Mouse (Mus musculus) liver, embryonic 11.5 days (tissue): ENCODE data around the gene Clpp. TPM values are rescaled to one million over a fixed set of nuclear protein-coding genes. Genes with fewer than 3 reads are reported as not detected.

Experiments
- ATAC-seq: fragments of 200-750 bp; cut with Nextera tagmentation; replicated peaks from 2 replicates; pipeline ENCODE4 v1.8.0; 2017; ENCODE audit warnings: moderate number of reproducible peaks, mild to moderate bottlenecking, moderate TSS enrichment, moderate library complexity; ENCODE audit not compliant: low FRiP score
- DNase-seq: peaks from one replicate; pipeline ENCODE4 v3.0.0-alpha.2; 2017; ENCODE audit warnings: low spot score
- H3K27ac ChIP-seq: fragments of 300-500 bp; sonication (generic); 2 replicates; pipeline ENCODE4 v1.5.1; 2014; ENCODE audit warnings: mild to moderate bottlenecking, low read depth, low read length, control low read depth
- H3K27me3 ChIP-seq: fragments of 300-500 bp; sonication (generic); replicated peaks from 2 replicates; pipeline ENCODE4 v1.6.1; 2014; ENCODE audit warnings: low read length, mixed read lengths; ENCODE audit not compliant: control insufficient read depth, insufficient read depth
- H3K36me3 ChIP-seq: fragments of 300-500 bp; sonication (generic); 2 replicates; pipeline ENCODE4 v1.6.1; 2014; ENCODE audit warnings: mild to moderate bottlenecking, low read length, moderate library complexity, mixed read lengths; ENCODE audit not compliant: control insufficient read depth, insufficient read depth
- H3K4me1 ChIP-seq: fragments of 300-500 bp; sonication (generic); replicated peaks from 2 replicates; pipeline ENCODE4 v1.6.1; 2014; ENCODE audit warnings: low read length, mixed read lengths; ENCODE audit not compliant: control insufficient read depth, insufficient read depth
- H3K4me2 ChIP-seq: fragments of 300-500 bp; sonication (generic); 2 replicates; pipeline ENCODE4 v1.6.1; 2014; ENCODE audit warnings: mild to moderate bottlenecking, control low read depth, moderate library complexity
- H3K4me3 ChIP-seq: fragments of 300-500 bp; sonication (generic); 2 replicates; pipeline ENCODE4 v1.5.1; 2014; ENCODE audit warnings: low read depth, low read length, control low read depth
- H3K9ac ChIP-seq: fragments of 300-500 bp; sonication (generic); 2 replicates; pipeline ENCODE4 v1.6.1; 2014; ENCODE audit warnings: low read depth, low read length, control low read depth
- H3K9me3 ChIP-seq: fragments of 300-500 bp; sonication (generic); 2 replicates; pipeline ENCODE4 v1.6.1; 2016; ENCODE audit warnings: low read length, inconsistent platforms, mixed read lengths; ENCODE audit not compliant: control insufficient read depth
- WGBS: fragments of 180-500 bp; shearing (Covaris S2); extraction: QIAGEN DNeasy Blood & Tissue Kit; methylation state at CpG from one replicate; pipeline ENCODE4 v1.1.7; 2014; 5-methylcytosine and 5-hydroxymethylcytosine counted together
- polyA plus RNA-seq: library from polyadenylated mRNA; unstranded; fragments of >200 nt; fragmentation: Nextera tagmentation; extraction: Ambion mirVana; gene quantifications from 2 replicates; pipeline ENCODE4 v1.2.1, GENCODE M21; 2014

The Clpp gene
- polyA plus RNA-seq, 1 experiment from 2014 or later: 181 TPM

DNA sequence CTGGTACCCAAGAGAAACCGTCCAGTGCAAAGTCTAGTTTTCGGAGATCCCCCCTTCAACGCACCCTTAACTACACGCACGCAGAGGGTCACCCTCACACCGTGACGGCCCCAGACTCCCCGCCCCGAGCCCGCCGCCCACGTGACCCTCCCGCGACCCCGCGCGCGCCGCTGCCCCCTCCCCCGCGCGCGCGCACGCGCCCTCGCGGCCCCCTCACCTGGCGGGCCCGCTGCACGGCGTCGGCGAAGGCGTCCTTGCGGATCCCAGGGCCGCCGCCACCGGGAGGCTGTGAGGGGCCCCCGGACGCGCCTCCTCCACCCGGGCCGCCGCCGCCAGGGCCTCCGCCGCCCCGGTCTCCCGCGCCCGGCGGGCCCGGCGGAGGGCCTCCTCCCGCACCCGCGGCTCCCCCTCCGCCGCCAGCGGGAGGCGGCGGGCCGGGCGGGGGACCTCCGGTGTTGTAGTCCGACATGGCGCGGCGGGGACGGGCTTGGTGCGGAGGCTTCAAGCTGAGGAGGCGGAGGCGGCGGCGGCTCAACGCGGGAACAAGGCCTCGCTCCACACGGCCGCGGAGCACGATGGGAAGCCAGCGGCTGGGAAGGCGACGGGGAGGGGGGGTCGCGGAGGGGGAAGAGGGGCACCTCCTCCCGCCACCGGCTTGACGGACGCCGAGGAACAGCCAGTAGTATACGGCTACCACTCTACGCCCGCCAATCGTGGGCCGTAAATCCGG, 41.0 kb downstream of the Clpp start, which contains the start of gene Khsrp:
Gene Khsrp (minus strand): TSS at position 592 of the 730 bp plus-strand sequence.
- Histone ChIP-seq H3K4me3 (peak within 1 kb of the TSS; percentile 99), H3K4me2 (peak within 1 kb of the TSS; percentile 96), H3K36me3 (peaks cover 26% of the 10 kb centered on the region), H3K4me1 (peaks cover 21% of the 10 kb centered on the region), H3K27me3 (no peaks in the 10 kb centered on the region), H3K27ac (peak within 1 kb of the TSS; percentile 98), H3K9ac (peak within 1 kb of the TSS; percentile 100), H3K9me3 (no peaks in the 10 kb centered on the region)
- no peak for ATAC-seq
- WGBS: under 1% methylated on average over 93 of the region's 99 CpGs
- DNase-seq: peak; percentile 64

GRCm38 (mm10) chr17:57031661-57032420, 41.7 kb downstream of the Clpp start:
- Histone ChIP-seq H3K27ac (peak overlapping the region; percentile 98), H3K27me3 (no peaks in the 10 kb centered on the region), H3K4me2 (peak overlapping the region; percentile 78), H3K4me3 (peak overlapping the region; percentile 99), H3K9ac (peak overlapping the region; percentile 70), H3K4me1 (peaks cover 21% of the 10 kb centered on the region), H3K9me3 (no peaks in the 10 kb centered on the region), H3K36me3 (peaks cover 19% of the 10 kb centered on the region)
- under 1% methylated on average over 38 of the region's 38 CpGs for WGBS
- ATAC-seq: peak; percentile 91
- DNase-seq: peak; percentile 96

DNA sequence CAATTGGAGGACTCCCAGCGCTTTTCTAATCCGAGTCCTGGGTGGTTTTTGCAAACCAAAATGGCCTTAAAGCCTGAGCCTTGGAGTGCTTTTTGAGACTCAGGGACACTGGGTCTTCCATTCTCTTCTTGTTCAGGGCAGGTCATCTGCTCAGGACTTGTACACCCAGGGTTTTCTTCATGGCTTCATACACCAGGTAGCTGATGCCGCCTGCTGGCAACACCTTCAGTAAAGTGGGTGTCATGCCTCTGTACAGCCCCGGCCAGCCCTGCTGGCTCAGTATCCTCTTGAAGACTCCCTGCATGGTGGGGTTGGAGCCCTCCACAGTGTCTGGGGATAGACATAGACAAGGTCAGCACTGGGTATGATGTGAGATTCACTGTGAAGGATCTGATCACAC, 42.7 kb downstream of the Clpp start:
- H3K36me3 ChIP-seq: peaks cover 11% of the 10 kb centered on the region
- H3K4me2 ChIP-seq: peak overlapping the region; percentile 78
- no peaks in the 10 kb centered on the region; the same call in 1 of the 2 replicates for H3K27me3 ChIP-seq
- no peak overlapping the region for H3K4me3 ChIP-seq
- ATAC-seq (no peak), DNase-seq (no peak)
- H3K4me1 ChIP-seq: peaks cover 14% of the 10 kb centered on the region
- no peak overlapping the region; the same call in 1 of the 2 replicates for H3K9ac ChIP-seq
- no peaks in the 10 kb centered on the region for H3K9me3 ChIP-seq
- no peak overlapping the region for H3K27ac ChIP-seq
- WGBS: 85% methylated on average over 4 of the region's 4 CpGs

DNA sequence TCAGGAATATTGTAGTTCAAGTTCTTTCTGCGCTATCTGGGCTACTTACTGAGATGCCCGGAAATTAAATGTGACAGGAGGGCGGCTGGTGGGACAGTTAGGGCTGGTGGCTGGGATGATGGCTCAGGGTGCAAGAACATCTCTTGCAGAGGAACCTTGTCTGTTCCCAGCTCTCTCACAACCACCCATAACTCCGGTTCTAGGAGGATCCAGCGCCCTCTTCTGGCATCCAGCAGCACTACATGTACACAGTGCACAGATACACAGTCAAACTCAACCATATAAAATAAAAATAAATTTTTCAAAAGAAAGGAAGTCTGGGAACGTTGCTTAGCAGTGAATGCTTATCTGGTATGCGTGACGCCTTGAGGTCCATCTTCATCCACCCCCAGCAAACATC, 48.9 kb downstream of the Clpp start:
- Histone ChIP-seq H3K4me3 (no peak overlapping the region), H3K27ac (no peak overlapping the region), H3K9ac (no peak overlapping the region), H3K4me2 (no peak overlapping the region), H3K27me3 (no peaks in the 10 kb centered on the region; the same call in 1 of the 2 replicates), H3K36me3 (no peaks in the 10 kb centered on the region), H3K4me1 (no peaks in the 10 kb centered on the region), H3K9me3 (no peaks in the 10 kb centered on the region)
- ATAC-seq (no peak), DNase-seq (no peak)
- WGBS: 37% methylated on average over 8 of the region's 8 CpGs

GRCm38 (mm10) chr17:57041554-57041953, 51.4 kb downstream of the Clpp start, which contains the start of gene Slc25a41:
Slc25a41 (minus strand) TSS chr17:57041654.
- Histone ChIP-seq H3K4me3 (no peak within 1 kb of the TSS), H3K27ac (no peak within 1 kb of the TSS), H3K9me3 (no peaks in the 10 kb centered on the region), H3K4me2 (no peak within 1 kb of the TSS), H3K36me3 (no peaks in the 10 kb centered on the region), H3K9ac (no peak within 1 kb of the TSS), H3K27me3 (no peaks in the 10 kb centered on the region; the same call in 1 of the 2 replicates), H3K4me1 (no peaks in the 10 kb centered on the region)
- DNase-seq (no peak), ATAC-seq (no peak)
- 59% methylated on average over 8 of the region's 8 CpGs for WGBS

Other genes with a start within 250 kb of the Clpp start
- gene Nrtn, start 232.8 kb upstream of the Clpp start, polyA plus RNA-seq: 5.2 and 5.3 TPM in 2 replicates
- 34.5 and 36.9 TPM in 2 replicates for gene Dus3l, start 225.5 kb upstream of the Clpp start, polyA plus RNA-seq
- 1.6 and 1.8 TPM in 2 replicates for gene Prr22, start 220.1 kb upstream of the Clpp start, polyA plus RNA-seq
- gene Rfx2, start 159.3 kb upstream of the Clpp start, polyA plus RNA-seq: 9.0 and 9.5 TPM in 2 replicates
- not detected in 2 replicates for gene Acsbg2, start 115.9 kb upstream of the Clpp start, polyA plus RNA-seq
- 0.26 TPM in 2 replicates for gene 1700061G19Rik, start 114.8 kb upstream of the Clpp start, polyA plus RNA-seq
- gene Mllt1, start 54.9 kb upstream of the Clpp start, polyA plus RNA-seq: 19.2 and 21.3 TPM in 2 replicates
- gene Acer1, start 8.2 kb upstream of the Clpp start, polyA plus RNA-seq: not detected in 2 replicates
- gene Alkbh7, start 7.0 kb downstream of the Clpp start, polyA plus RNA-seq: 36.3 and 39.9 TPM in 2 replicates
- gene Pspn, start 9.7 kb downstream of the Clpp start, polyA plus RNA-seq: 0.44 TPM in 1 of 2 replicates, not detected in the other
- 99.0 and 106 TPM in 2 replicates for gene Gtf2f1, start 21.0 kb downstream of the Clpp start, polyA plus RNA-seq
- gene Gm17949, start 21.2 kb downstream of the Clpp start, polyA plus RNA-seq: 0.26 and 0.33 TPM in 2 replicates
- gene Khsrp, start 41.2 kb downstream of the Clpp start, polyA plus RNA-seq: 46.7 and 51.1 TPM in 2 replicates
- not detected in 2 replicates for gene Slc25a41, start 51.3 kb downstream of the Clpp start, polyA plus RNA-seq
- gene Crb3, start 68.8 kb downstream of the Clpp start, polyA plus RNA-seq: 3.2 and 3.4 TPM in 2 replicates
- gene Slc25a23, start 69.6 kb downstream of the Clpp start, polyA plus RNA-seq: 5.2 and 6.3 TPM in 2 replicates
- gene Dennd1c, start 88.2 kb downstream of the Clpp start, polyA plus RNA-seq: 2.1 and 2.2 TPM in 2 replicates
- 4.5 and 5.0 TPM in 2 replicates for gene Tubb4a, start 97.5 kb downstream of the Clpp start, polyA plus RNA-seq
- gene Tnfsf9, start 115.0 kb downstream of the Clpp start, polyA plus RNA-seq: 5.4 and 6.4 TPM in 2 replicates
- not detected in 2 replicates for gene Cd70, start 159.5 kb downstream of the Clpp start, polyA plus RNA-seq
- gene Tnfsf14, start 203.9 kb downstream of the Clpp start, polyA plus RNA-seq: 0.73 and 1.2 TPM in 2 replicates
- gene C3, start 237.8 kb downstream of the Clpp start, polyA plus RNA-seq: 71.7 and 82.8 TPM in 2 replicates